Mouse (Mus musculus) neural tube, embryonic 12.5 days (tissue): ENCODE measurements around the gene 2310046K23Rik. TPM values are rescaled to one million over a fixed set of nuclear protein-coding genes. Genes with fewer than 3 reads are reported as not detected.

Experiments used
- ATAC-seq: fragments of 200-750 bp; cut with Nextera tagmentation; 2 replicates; pipeline ENCODE4 v1.8.0; 2017; ENCODE audit warnings: low read depth, mild to moderate bottlenecking, moderate TSS enrichment, moderate library complexity; ENCODE audit not compliant: low FRiP score
- H3K27ac ChIP-seq: fragments of 300-500 bp; sonication (generic); 2 replicates; pipeline ENCODE4 v1.5.1; 2016
- H3K27me3 ChIP-seq: fragments of 300-500 bp; sonication (generic); replicated peaks from 2 replicates; pipeline ENCODE4 v1.6.1; 2016; ENCODE audit warnings: mild to moderate bottlenecking
- H3K36me3 ChIP-seq: fragments of 300-500 bp; sonication (generic); 2 replicates; pipeline ENCODE4 v1.6.1; 2016; ENCODE audit warnings: mild to moderate bottlenecking
- H3K4me1 ChIP-seq: fragments of 300-500 bp; sonication (generic); 2 replicates; pipeline ENCODE4 v1.6.1; 2016
- H3K4me2 ChIP-seq: fragments of 300-500 bp; sonication (generic); replicated peaks from 2 replicates; pipeline ENCODE4 v1.6.1; 2016; ENCODE audit warnings: mild to moderate bottlenecking
- H3K4me3 ChIP-seq: fragments of 300-500 bp; sonication (generic); 2 replicates; pipeline ENCODE4 v1.5.1; 2016
- H3K9ac ChIP-seq: fragments of 300-500 bp; sonication (generic); 2 replicates; pipeline ENCODE4 v1.6.1; 2016; ENCODE audit warnings: mild to moderate bottlenecking
- H3K9me3 ChIP-seq: fragments of 300-500 bp; sonication (generic); 2 replicates; pipeline ENCODE4 v1.6.1; 2016; ENCODE audit warnings: mild to moderate bottlenecking
- WGBS: fragments of 180-500 bp; shearing (Covaris S2); methylation state at CpG from one replicate; pipeline ENCODE4 v1.1.7; 2016; 5-methylcytosine and 5-hydroxymethylcytosine counted together
- polyA plus RNA-seq: library from polyadenylated mRNA; unstranded; fragments of >200 nt; fragmentation: Nextera tagmentation; extraction: Ambion mirVana; gene quantifications from 2 replicates; pipeline ENCODE4 v1.2.1, GENCODE M21; 2016

2310046K23Rik gene
- polyA plus RNA-seq, result not detected in 2 replicates

GRCm38 (mm10) chr3:92534411-92534810, at the start of gene 2310046K23Rik:
2310046K23Rik (minus strand) TSS chr3:92534511.
- Histone ChIP-seq H3K9ac (no peak within 1 kb of the TSS), H3K27me3 (no peaks in the 10 kb centered on the region), H3K27ac (no peak within 1 kb of the TSS), H3K4me2 (no peak within 1 kb of the TSS), H3K4me3 (no peak within 1 kb of the TSS), H3K9me3 (no peaks in the 10 kb centered on the region), H3K36me3 (no peaks in the 10 kb centered on the region), H3K4me1 (no peaks in the 10 kb centered on the region)
- ATAC-seq, result no peak
- 85% methylated on average over 3 of the region's 3 CpGs for WGBS

DNA sequence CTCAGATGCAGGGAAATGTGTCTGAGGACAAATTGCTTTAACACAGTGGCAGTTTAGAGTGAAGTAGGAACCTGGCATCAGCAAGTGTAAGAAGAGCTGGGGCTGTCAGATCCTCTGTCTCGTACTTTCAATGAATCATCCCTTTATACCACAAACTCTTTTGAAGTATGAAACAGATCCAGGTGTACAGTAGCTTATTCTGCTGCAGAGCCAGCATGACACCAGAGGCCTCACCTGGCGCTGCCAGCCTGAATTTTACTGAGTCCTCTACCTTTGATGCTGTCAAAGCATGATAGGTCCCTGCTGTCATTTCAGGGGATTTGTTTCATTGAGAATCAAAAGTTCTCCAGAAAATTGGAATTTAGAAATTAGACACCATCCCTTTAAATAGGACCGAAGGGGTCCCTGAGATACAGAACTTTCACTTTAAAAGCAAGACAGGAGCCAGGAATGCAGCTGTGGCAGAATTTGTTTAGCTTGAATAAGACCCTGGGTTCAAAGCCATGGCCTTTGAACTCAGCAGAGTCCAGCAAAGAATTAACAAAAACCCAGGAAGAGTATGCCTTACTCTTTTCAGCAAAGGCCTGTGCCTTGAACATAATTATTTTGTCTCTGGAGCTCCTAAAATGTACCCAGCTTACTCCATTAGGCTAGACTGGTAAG, 49.0 kb upstream of the 2310046K23Rik start:
- no peak overlapping the region for H3K4me3 ChIP-seq
- no peaks in the 10 kb centered on the region for H3K9me3 ChIP-seq
- H3K4me2 ChIP-seq, result no peak overlapping the region
- no peak for ATAC-seq
- no peaks in the 10 kb centered on the region for H3K27me3 ChIP-seq
- no peaks in the 10 kb centered on the region for H3K4me1 ChIP-seq
- WGBS, result 73% methylated on average over 3 of the region's 3 CpGs
- H3K9ac ChIP-seq, result no peak overlapping the region
- no peaks in the 10 kb centered on the region for H3K36me3 ChIP-seq
- H3K27ac ChIP-seq, result no peak overlapping the region

DNA sequence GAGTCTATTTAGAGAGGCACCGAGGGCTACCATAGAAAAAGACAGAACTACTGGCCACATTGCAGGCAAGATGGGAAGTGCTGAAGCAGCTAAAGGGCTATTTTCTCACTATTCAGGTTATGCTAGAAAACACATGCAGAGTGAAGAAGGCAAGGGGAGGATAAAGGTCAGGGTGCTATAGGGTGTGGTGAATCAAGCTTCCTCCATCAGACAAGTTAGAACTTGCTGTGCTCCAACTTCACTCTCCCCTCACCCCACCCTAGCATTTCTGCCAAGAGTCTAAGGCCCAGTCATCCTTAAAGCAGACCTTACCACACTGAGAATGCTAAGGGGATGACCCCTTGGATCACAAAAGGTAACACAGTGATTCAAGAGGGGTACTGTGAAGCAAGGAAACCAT, 45.2 kb upstream of the 2310046K23Rik start:
- Histone ChIP-seq H3K27me3 (no peaks in the 10 kb centered on the region), H3K4me2 (no peak overlapping the region), H3K27ac (no peak overlapping the region), H3K9me3 (no peaks in the 10 kb centered on the region), H3K4me1 (no peaks in the 10 kb centered on the region), H3K4me3 (no peak overlapping the region), H3K36me3 (no peaks in the 10 kb centered on the region), H3K9ac (no peak overlapping the region)
- no peak for ATAC-seq
- WGBS, result 68% methylated on average over 1 of the region's 1 CpGs

GRCm38 (mm10) chr3:92578652-92579413, 44.5 kb upstream of the 2310046K23Rik start:
- Histone ChIP-seq H3K9ac (no peak overlapping the region), H3K4me2 (no peak overlapping the region), H3K27me3 (no peaks in the 10 kb centered on the region), H3K27ac (no peak overlapping the region), H3K4me3 (no peak overlapping the region), H3K9me3 (no peaks in the 10 kb centered on the region), H3K36me3 (no peaks in the 10 kb centered on the region), H3K4me1 (no peaks in the 10 kb centered on the region)
- 76% methylated on average over 4 of the region's 4 CpGs for WGBS
- no peak for ATAC-seq

DNA sequence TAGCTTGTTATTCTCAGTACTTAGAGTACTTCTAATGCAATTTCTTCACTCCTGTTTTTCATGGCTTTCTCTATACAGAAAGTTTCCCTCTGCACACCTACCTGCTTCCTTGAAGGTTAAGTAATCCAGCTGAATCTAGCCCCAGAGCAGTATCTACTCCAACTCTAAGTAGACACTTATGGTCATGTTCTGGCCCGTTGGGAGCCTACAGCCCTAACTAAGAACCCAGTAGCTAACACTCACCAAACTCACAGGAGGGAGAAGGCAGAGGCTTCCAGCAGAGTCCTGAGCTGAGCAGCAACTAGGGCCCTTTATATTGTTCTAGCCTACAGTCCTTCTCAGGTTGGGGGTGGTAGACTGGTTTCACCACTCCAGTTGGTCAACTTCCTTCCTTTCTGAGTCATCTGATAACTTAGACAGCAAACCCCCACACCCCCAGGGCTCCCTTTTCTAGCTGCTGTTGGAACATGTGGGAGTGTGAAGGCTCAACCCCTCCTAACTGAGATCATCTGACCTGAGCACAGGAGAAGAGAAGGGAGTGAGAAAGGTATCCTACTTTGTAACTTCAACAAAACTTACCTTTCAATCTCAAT, 39.2 kb upstream of the 2310046K23Rik start, which contains the start of gene Ivl:
TSS of gene Ivl (minus strand) at position 287 of the 593 bp plus-strand sequence.
- no peak for ATAC-seq
- H3K9me3 ChIP-seq, result no peaks in the 10 kb centered on the region
- no peak within 1 kb of the TSS for H3K4me2 ChIP-seq
- H3K9ac ChIP-seq, result no peak within 1 kb of the TSS
- H3K27ac ChIP-seq, result no peak within 1 kb of the TSS
- H3K4me1 ChIP-seq, result no peaks in the 10 kb centered on the region
- H3K4me3 ChIP-seq, result no peak within 1 kb of the TSS
- 82% methylated on average over 1 of the region's 1 CpGs for WGBS
- no peaks in the 10 kb centered on the region for H3K27me3 ChIP-seq
- H3K36me3 ChIP-seq, result no peaks in the 10 kb centered on the region

DNA sequence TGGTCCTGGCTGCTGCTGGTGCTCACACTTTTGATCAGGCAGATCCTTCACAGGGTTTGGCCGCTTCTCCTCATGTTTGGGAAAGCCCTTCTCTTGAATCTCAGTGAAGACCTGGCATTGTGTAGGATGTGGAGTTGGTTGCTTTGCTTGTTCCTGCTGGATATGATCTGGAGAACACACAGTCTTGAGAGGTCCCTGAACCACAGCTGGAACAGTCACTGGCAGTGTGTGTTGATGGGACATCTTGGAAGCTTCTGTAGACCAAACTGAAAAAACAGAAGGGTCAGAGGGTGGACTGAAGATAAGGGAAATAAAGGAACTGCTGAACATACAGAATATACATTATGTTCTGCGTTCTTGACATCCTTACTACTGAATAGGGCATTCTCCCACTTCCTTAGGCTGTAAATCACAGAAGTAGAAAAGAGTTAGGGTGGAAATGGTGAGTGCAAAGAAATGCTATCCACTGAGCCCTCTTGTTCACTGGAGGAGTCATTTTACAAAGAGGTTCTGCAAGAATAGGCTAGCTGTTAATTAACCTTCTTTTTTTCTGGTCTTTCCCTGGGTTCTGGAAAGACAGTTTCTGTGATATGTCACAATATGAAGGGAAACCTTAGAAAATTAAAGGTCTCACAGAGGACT, 38.3 kb upstream of the 2310046K23Rik start:
- no peaks in the 10 kb centered on the region for H3K4me1 ChIP-seq
- no peak overlapping the region for H3K9ac ChIP-seq
- no peak overlapping the region for H3K4me3 ChIP-seq
- WGBS, result 35% methylated on average over 2 of the region's 2 CpGs
- no peak overlapping the region for H3K4me2 ChIP-seq
- H3K27ac ChIP-seq, result no peak overlapping the region
- H3K36me3 ChIP-seq, result no peaks in the 10 kb centered on the region
- ATAC-seq, result no peak
- H3K27me3 ChIP-seq, result no peaks in the 10 kb centered on the region
- no peaks in the 10 kb centered on the region for H3K9me3 ChIP-seq

DNA sequence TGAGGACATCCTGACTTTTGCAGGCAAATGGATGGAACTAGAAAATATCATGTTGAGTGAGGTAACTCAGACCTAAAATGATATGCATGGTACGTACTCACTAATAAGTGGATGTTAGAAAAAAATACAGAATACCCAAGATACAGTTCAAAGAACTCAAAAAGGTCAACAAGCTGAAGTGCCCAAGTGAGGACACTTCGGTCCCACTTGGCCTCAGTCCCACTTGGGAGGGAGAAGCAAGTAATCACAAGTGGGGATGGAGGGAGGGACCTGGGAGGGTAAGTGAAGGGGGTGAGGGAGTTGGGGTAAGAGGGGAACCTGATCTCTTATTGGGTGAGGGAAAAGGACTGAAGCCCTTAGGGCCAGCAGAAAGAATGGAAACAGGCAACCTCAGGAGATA, 34.4 kb upstream of the 2310046K23Rik start:
- H3K27me3 ChIP-seq, result no peaks in the 10 kb centered on the region
- H3K36me3 ChIP-seq, result no peaks in the 10 kb centered on the region
- no peak overlapping the region for H3K9ac ChIP-seq
- H3K4me2 ChIP-seq, result no peak overlapping the region
- no peak for ATAC-seq
- H3K4me1 ChIP-seq, result no peaks in the 10 kb centered on the region
- H3K9me3 ChIP-seq, result no peaks in the 10 kb centered on the region
- WGBS, result 92% methylated on average over 2 of the region's 2 CpGs
- H3K4me3 ChIP-seq, result no peak overlapping the region
- no peak overlapping the region for H3K27ac ChIP-seq

- H3K4me2 ChIP-seq, result no peak overlapping the region
- H3K9ac ChIP-seq, result no peak overlapping the region
- H3K4me1 ChIP-seq, result no peaks in the 10 kb centered on the region
- H3K4me3 ChIP-seq, result no peak overlapping the region
- H3K27me3 ChIP-seq, result no peaks in the 10 kb centered on the region
- no peak for ATAC-seq
- no peaks in the 10 kb centered on the region for H3K36me3 ChIP-seq
- no peak overlapping the region for H3K27ac ChIP-seq
- no peaks in the 10 kb centered on the region for H3K9me3 ChIP-seq
These were observed 31.1 kb upstream of the 2310046K23Rik start for GRCm38 (mm10) chr3:92565418-92565817.

DNA sequence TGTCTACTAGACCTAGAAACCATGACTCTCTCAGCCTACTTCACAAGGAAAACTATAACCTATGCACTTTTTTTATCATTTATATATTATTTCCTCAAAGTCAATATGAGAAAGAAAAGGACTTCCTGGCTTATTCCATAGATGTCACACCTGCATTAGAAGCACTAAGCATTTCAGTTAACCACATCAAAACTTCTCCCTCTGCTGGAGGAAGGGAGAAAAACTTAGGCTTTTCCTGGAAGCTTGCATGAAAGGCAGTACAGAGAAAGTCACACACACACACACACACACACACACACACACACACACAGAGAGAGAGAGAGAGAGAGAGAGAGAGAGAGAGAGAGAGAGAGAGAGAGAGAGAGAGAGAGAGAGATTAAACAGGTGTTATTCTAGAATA, 22.0 kb downstream of the 2310046K23Rik start:
- no peaks in the 10 kb centered on the region for H3K36me3 ChIP-seq

DNA sequence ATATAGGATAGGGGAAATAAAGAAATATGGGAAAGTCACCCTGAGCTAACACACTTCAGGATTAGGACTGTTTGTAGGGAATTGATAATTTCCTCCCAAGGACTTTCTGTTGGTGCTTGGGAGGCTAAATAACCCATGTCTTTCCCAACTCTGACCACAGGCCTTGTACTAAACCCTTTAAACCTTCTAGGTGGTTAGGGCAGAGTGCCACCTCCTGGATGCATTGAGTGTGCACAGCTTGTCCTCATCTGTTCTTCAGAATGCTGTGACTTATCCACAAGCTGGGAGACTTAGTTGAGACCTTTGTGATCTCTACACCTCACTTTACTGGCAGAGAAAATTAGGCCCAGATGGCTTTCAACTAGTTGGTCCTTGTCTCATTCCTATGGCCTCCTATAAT, 23.5 kb downstream of the 2310046K23Rik start:
- Histone ChIP-seq H3K36me3 (no peaks in the 10 kb centered on the region), H3K4me2 (no peak overlapping the region), H3K9me3 (no peaks in the 10 kb centered on the region), H3K27me3 (no peaks in the 10 kb centered on the region), H3K4me3 (no peak overlapping the region), H3K27ac (no peak overlapping the region), H3K4me1 (no peaks in the 10 kb centered on the region), H3K9ac (no peak overlapping the region)
- no peak for ATAC-seq

More for the DNA sequence above, 22.0 kb downstream of the 2310046K23Rik start:
- no peaks in the 10 kb centered on the region for H3K9me3 ChIP-seq
- H3K4me3 ChIP-seq, result no peak overlapping the region
- no peaks in the 10 kb centered on the region for H3K4me1 ChIP-seq
- no peak for ATAC-seq
- H3K27me3 ChIP-seq, result no peaks in the 10 kb centered on the region
- no peak overlapping the region for H3K9ac ChIP-seq
- no peak overlapping the region for H3K4me2 ChIP-seq
- H3K27ac ChIP-seq, result no peak overlapping the region

DNA sequence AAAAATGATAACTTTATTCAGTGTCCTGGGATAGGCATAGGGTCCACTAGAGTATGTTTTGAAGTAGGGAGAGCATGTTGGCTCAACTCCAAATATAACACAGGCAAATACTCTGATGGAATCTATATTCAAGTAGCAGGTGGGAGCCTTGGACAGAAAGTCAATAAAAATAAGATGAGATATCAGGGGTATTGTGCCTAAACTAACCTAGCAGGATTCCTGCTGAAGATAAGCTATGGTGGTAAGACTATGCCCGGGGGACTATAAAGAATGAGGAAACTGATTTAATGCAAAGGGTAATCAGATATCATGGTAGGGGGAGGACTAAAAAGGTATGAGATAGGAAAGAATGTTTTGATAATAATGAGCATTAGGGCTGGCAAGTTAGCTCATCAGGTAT, 26.1 kb downstream of the 2310046K23Rik start:
- no peaks in the 10 kb centered on the region for H3K9me3 ChIP-seq
- H3K4me1 ChIP-seq, result no peaks in the 10 kb centered on the region
- no peak for ATAC-seq
- no peak overlapping the region for H3K4me3 ChIP-seq
- no peak overlapping the region for H3K27ac ChIP-seq
- H3K36me3 ChIP-seq, result no peaks in the 10 kb centered on the region
- H3K27me3 ChIP-seq, result no peaks in the 10 kb centered on the region
- no peak overlapping the region for H3K9ac ChIP-seq
- WGBS, result 89% methylated on average over 1 of the region's 1 CpGs
- no peak overlapping the region for H3K4me2 ChIP-seq

DNA sequence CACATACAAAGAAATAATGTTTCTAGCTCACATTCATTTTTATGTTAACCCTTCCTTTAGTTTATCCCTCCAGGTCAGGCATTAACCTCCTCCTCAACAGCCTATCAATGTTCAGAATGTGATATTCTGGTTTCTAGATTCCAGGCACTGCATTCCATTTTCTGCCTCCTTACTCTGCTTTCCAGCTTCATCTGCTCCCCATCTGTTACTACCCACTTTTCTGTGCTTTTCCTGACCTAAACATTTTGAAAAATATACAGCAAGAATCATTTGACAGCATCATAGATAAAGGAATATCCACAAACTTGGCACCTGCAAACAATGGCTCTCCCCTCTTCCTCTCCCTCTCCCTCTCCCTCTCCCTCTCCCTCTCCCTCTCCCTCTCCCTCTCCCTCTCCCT, 30.8 kb downstream of the 2310046K23Rik start:
- Histone ChIP-seq H3K4me2 (no peak overlapping the region), H3K4me1 (no peaks in the 10 kb centered on the region), H3K36me3 (no peaks in the 10 kb centered on the region), H3K27ac (no peak overlapping the region), H3K9me3 (no peaks in the 10 kb centered on the region), H3K9ac (no peak overlapping the region), H3K27me3 (no peaks in the 10 kb centered on the region), H3K4me3 (no peak overlapping the region)
- ATAC-seq, result no peak
